Mouse (Mus musculus): ENCODE results near the gene Syn3. TPM values are rescaled to one million over a fixed set of nuclear protein-coding genes. Genes with fewer than 3 reads are reported as not detected.

The Syn3 gene
- polyA plus RNA-seq, 1 experiment from 2014 or later = 4.4 TPM

- Histone ChIP-seq H3K9ac (ENCODE audit: low read length) (no peak overlapping the region), H3K4me2 (no peak overlapping the region), H3K4me1 (ENCODE audit: control insufficient read depth, insufficient read depth, low read length) (no peaks in the 10 kb centered on the region), H3K36me3 (ENCODE audit: control insufficient read depth, insufficient read depth, low read length) (no peaks in the 10 kb centered on the region), H3K27ac (ENCODE audit: low read depth, low read length) (no peak overlapping the region), H3K27me3 (ENCODE audit: control insufficient read depth, insufficient read depth, low read length) (no peaks in the 10 kb centered on the region), H3K4me3 (ENCODE audit: low read depth, low read length) (no peak overlapping the region), H3K9me3 (ENCODE audit: control insufficient read depth, low read length) (no peaks in the 10 kb centered on the region)
- DNase-seq (ENCODE audit: low spot score, missing footprints) (no peak), ATAC-seq (ENCODE audit: low FRiP score) (no peak)
- 50% methylated on average over 8 of the region's 8 CpGs for WGBS
Observed at GRCm38 (mm10) chr10:86334581-86334980, 164.1 kb downstream of the Syn3 start.

- Histone ChIP-seq H3K27ac (ENCODE audit: low read depth, low read length) (no peak overlapping the region), H3K4me1 (ENCODE audit: control insufficient read depth, insufficient read depth, low read length) (no peaks in the 10 kb centered on the region), H3K9ac (ENCODE audit: low read length) (no peak overlapping the region), H3K27me3 (ENCODE audit: control insufficient read depth, insufficient read depth, low read length) (no peaks in the 10 kb centered on the region), H3K36me3 (ENCODE audit: control insufficient read depth, insufficient read depth, low read length) (no peaks in the 10 kb centered on the region), H3K4me3 (ENCODE audit: low read depth, low read length) (no peak overlapping the region), H3K9me3 (ENCODE audit: control insufficient read depth, low read length) (no peaks in the 10 kb centered on the region), H3K4me2 (no peak overlapping the region)
- ATAC-seq (ENCODE audit: low FRiP score) (no peak), DNase-seq (ENCODE audit: low spot score, missing footprints) (no peak)
- 93% methylated on average over 3 of the region's 3 CpGs for WGBS
Observed at GRCm38 (mm10) chr10:86332942-86333341, 165.8 kb downstream of the Syn3 start.

GRCm38 (mm10) chr10:86331681-86332281 lies 166.9 kb downstream of the Syn3 start:
- Histone ChIP-seq H3K4me3 (ENCODE audit: low read depth, low read length) (no peak overlapping the region), H3K9me3 (ENCODE audit: control insufficient read depth, low read length) (no peaks in the 10 kb centered on the region), H3K9ac (ENCODE audit: low read length) (no peak overlapping the region), H3K27ac (ENCODE audit: low read depth, low read length) (no peak overlapping the region), H3K4me2 (no peak overlapping the region), H3K36me3 (ENCODE audit: control insufficient read depth, insufficient read depth, low read length) (no peaks in the 10 kb centered on the region), H3K4me1 (ENCODE audit: control insufficient read depth, insufficient read depth, low read length) (no peaks in the 10 kb centered on the region), H3K27me3 (ENCODE audit: control insufficient read depth, insufficient read depth, low read length) (no peaks in the 10 kb centered on the region)
- ATAC-seq (ENCODE audit: low FRiP score) (no peak), DNase-seq (ENCODE audit: low spot score, missing footprints) (no peak)
- 78% methylated on average over 7 of the region's 7 CpGs for WGBS

DNA sequence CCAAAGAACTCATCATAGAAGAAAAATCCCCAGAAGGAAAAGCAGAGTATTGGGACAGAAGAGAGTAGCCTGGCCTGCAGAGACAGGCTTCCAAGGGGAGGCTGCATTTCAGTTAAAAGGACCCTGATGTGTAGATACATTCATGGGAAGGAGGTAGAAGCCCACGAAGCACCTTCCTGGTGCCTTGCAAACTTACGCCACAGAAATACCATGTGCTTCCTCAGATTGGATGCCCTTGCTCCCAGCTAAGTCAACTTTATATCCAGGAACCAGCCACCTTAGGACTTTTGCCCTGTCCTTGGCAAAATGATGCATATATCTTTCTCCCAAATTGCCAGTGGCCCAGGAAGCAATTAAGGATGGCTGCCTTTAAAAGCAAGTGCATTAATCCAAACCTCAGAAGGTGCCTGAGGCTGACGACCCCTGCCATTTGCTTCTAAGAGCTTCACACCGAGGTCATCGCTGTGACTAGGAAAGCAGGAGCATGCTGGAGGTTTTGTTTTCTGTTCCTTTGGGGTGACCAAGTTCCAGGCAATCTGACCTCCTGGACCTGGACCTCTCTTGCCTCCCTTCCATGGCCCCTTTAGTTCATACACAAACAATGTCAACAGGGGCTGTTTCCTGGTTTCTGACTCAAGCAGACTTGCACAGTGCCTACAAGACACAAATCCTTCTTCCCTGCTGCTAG lies 167.6 kb downstream of the Syn3 start:
- H3K9me3 ChIP-seq (ENCODE audit: control insufficient read depth, low read length) = no peaks in the 10 kb centered on the region
- no peak for DNase-seq (ENCODE audit: low spot score, missing footprints)
- no peak overlapping the region for H3K9ac ChIP-seq (ENCODE audit: low read length)
- no peaks in the 10 kb centered on the region for H3K4me1 ChIP-seq (ENCODE audit: control insufficient read depth, insufficient read depth, low read length)
- no peak overlapping the region for H3K27ac ChIP-seq (ENCODE audit: low read depth, low read length)
- WGBS = 79% methylated on average over 5 of the region's 5 CpGs
- no peaks in the 10 kb centered on the region for H3K27me3 ChIP-seq (ENCODE audit: control insufficient read depth, insufficient read depth, low read length)
- H3K4me2 ChIP-seq = no peak overlapping the region
- H3K36me3 ChIP-seq (ENCODE audit: control insufficient read depth, insufficient read depth, low read length) = no peaks in the 10 kb centered on the region
- no peak overlapping the region for H3K4me3 ChIP-seq (ENCODE audit: low read depth, low read length)
- ATAC-seq (ENCODE audit: low FRiP score) = no peak

DNA sequence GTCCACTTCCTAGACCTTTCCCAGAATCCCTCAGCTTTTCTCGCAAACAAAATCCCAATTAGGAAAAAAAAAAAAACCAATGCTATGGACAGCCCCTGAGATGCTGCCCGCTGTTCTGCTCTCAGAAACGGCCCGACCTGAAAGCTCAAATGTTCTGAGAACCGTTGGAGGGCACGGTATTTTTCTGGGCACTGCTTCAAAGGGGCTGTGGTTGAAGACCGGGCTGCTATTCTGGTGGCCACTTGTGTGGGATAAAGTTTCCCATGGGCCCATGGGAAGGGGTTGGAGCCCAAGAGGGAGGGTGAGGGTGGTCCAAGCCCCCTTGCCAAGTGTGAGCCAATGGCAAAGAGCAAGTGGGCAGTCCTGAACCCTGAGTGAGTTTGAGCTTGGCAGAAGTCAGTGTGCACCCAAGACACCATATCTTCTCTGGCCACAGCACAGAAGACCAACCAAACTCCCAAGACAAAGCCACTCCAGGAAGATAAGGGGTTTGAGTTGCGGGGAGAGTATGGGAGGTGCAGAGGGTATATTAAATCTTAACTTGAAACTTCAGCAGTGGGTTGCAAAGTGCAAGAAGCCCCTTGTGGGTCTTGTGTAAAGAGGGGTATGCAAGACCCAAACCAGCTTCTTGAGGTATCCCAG lies 169.3 kb downstream of the Syn3 start:
- 92% methylated on average over 8 of the region's 8 CpGs for WGBS

GRCm38 (mm10) chr10:86328691-86329090 lies 170.0 kb downstream of the Syn3 start:
- WGBS = 82% methylated on average over 2 of the region's 2 CpGs
- peaks cover 3% of the 10 kb centered on the region; the same call in 1 of the 2 replicates for H3K4me1 ChIP-seq (ENCODE audit: control insufficient read depth, insufficient read depth, low read length)
- H3K4me3 ChIP-seq (ENCODE audit: low read depth, low read length) = no peak overlapping the region
- H3K4me2 ChIP-seq = no peak overlapping the region
- no peaks in the 10 kb centered on the region for H3K9me3 ChIP-seq (ENCODE audit: control insufficient read depth, low read length)
- no peaks in the 10 kb centered on the region for H3K27me3 ChIP-seq (ENCODE audit: control insufficient read depth, insufficient read depth, low read length)
- ATAC-seq (ENCODE audit: low FRiP score) (no peak), DNase-seq (ENCODE audit: low spot score, missing footprints) (no peak)
- H3K36me3 ChIP-seq (ENCODE audit: control insufficient read depth, insufficient read depth, low read length) = no peaks in the 10 kb centered on the region
- H3K27ac ChIP-seq (ENCODE audit: low read depth, low read length) = no peak overlapping the region
- H3K9ac ChIP-seq (ENCODE audit: low read length) = no peak overlapping the region

More for the DNA sequence above, 169.3 kb downstream of the Syn3 start:
- no peaks in the 10 kb centered on the region for H3K27me3 ChIP-seq (ENCODE audit: control insufficient read depth, insufficient read depth, low read length)
- H3K4me1 ChIP-seq (ENCODE audit: control insufficient read depth, insufficient read depth, low read length) = peaks cover 3% of the 10 kb centered on the region; the same call in 1 of the 2 replicates
- no peak overlapping the region for H3K4me3 ChIP-seq (ENCODE audit: low read depth, low read length)
- H3K4me2 ChIP-seq = no peak overlapping the region
- DNase-seq (ENCODE audit: low spot score, missing footprints) (no peak), ATAC-seq (ENCODE audit: low FRiP score) (no peak)
- H3K9me3 ChIP-seq (ENCODE audit: control insufficient read depth, low read length) = no peaks in the 10 kb centered on the region
- H3K27ac ChIP-seq (ENCODE audit: low read depth, low read length) = no peak overlapping the region
- H3K36me3 ChIP-seq (ENCODE audit: control insufficient read depth, insufficient read depth, low read length) = no peaks in the 10 kb centered on the region
- H3K9ac ChIP-seq (ENCODE audit: low read length) = no peak overlapping the region

- 90% methylated on average over 4 of the region's 4 CpGs for WGBS
- Histone ChIP-seq H3K27ac (ENCODE audit: low read depth, low read length) (no peak overlapping the region), H3K27me3 (ENCODE audit: control insufficient read depth, insufficient read depth, low read length) (no peaks in the 10 kb centered on the region), H3K4me2 (no peak overlapping the region), H3K4me1 (ENCODE audit: control insufficient read depth, insufficient read depth, low read length) (peaks cover 3% of the 10 kb centered on the region; the same call in 1 of the 2 replicates), H3K9me3 (ENCODE audit: control insufficient read depth, low read length) (no peaks in the 10 kb centered on the region), H3K36me3 (ENCODE audit: control insufficient read depth, insufficient read depth, low read length) (no peaks in the 10 kb centered on the region), H3K9ac (ENCODE audit: low read length) (no peak overlapping the region), H3K4me3 (ENCODE audit: low read depth, low read length) (no peak overlapping the region)
- DNase-seq (ENCODE audit: low spot score, missing footprints) = no peak
- ATAC-seq (ENCODE audit: low FRiP score) = no peak
Observed at GRCm38 (mm10) chr10:86328143-86328542, 170.6 kb downstream of the Syn3 start.

GRCm38 (mm10) chr10:86325272-86325671 lies 173.4 kb downstream of the Syn3 start:
- Histone ChIP-seq H3K27ac (ENCODE audit: low read depth, low read length) (no peak overlapping the region), H3K4me3 (ENCODE audit: low read depth, low read length) (no peak overlapping the region), H3K4me2 (no peak overlapping the region), H3K4me1 (ENCODE audit: control insufficient read depth, insufficient read depth, low read length) (peaks cover 3% of the 10 kb centered on the region; the same call in 1 of the 2 replicates), H3K27me3 (ENCODE audit: control insufficient read depth, insufficient read depth, low read length) (no peaks in the 10 kb centered on the region; the same call in 1 of the 2 replicates), H3K9me3 (ENCODE audit: control insufficient read depth, low read length) (no peaks in the 10 kb centered on the region), H3K36me3 (ENCODE audit: control insufficient read depth, insufficient read depth, low read length) (no peaks in the 10 kb centered on the region), H3K9ac (ENCODE audit: low read length) (no peak overlapping the region)
- 51% methylated on average over 6 of the region's 6 CpGs for WGBS
- no peak for DNase-seq (ENCODE audit: low spot score, missing footprints)
- ATAC-seq (ENCODE audit: low FRiP score) = no peak

Measured in midbrain, embryonic 11.5 days (tissue).